Mouse (Mus musculus): ENCODE data around the gene Saa3. TPM values are rescaled to one million over a fixed set of nuclear protein-coding genes. Genes with fewer than 3 reads are reported as not detected.

Gene Saa3
- polyA plus RNA-seq, 1 experiment from 2014 or later, result 0.34 TPM

DNA sequence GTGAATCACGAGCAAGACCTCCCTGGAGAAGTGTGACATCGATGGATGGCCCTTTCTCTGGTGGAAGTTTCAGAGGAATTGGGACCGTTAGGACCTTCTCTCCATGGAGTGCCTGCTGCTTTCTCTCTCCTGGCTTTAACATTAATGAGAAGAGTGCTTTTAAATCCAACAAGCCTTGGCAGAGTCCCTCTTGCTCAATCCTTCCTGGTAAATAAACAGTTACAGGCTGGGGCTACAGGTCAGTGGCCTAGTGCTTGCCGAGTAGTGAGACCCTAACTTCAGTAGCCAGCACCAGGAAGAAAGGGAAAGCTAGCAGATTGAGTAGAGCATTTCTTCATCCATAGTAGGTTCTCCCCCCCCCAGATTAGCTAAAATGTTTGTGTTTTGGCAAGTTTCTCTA, 17.0 kb upstream of the Saa3 start, which contains the start of gene Saa4:
Gene Saa4, minus strand, starts transcription at position 146 of the 400 bp plus-strand sequence.
- no peaks in the 10 kb centered on the region for H3K27me3 ChIP-seq (ENCODE audit: control insufficient read depth, insufficient read depth, low read length)
- DNase-seq (ENCODE audit: low spot score), result no peak
- TF ChIP-seq CTCF (IDR thresholded peaks at IDR 0.05; ENCODE audit: low read depth) (no peak), EP300 (optimal IDR thresholded peaks at IDR 0.05) (no peak)
- no peaks in the 10 kb centered on the region for H3K9me3 ChIP-seq (ENCODE audit: control insufficient read depth, low read length)
- H3K4me1 ChIP-seq (replicated peaks; ENCODE audit: control insufficient read depth, insufficient read depth), result no peaks in the 10 kb centered on the region
- 78% methylated on average over 4 of the region's 4 CpGs for WGBS
- H3K4me3 ChIP-seq (ENCODE audit: low read depth, low read length), result no peak within 1 kb of the TSS
- H3K36me3 ChIP-seq (ENCODE audit: control insufficient read depth, insufficient read depth, low read length), result no peaks in the 10 kb centered on the region
- ATAC-seq (ENCODE audit: low FRiP score, low TSS enrichment), result no peak
- no peak within 1 kb of the TSS for H3K4me2 ChIP-seq (replicated peaks; ENCODE audit: low read depth)
- no peak within 1 kb of the TSS for H3K9ac ChIP-seq (ENCODE audit: low read length)
- H3K27ac ChIP-seq (replicated peaks), result no peak within 1 kb of the TSS

DNA sequence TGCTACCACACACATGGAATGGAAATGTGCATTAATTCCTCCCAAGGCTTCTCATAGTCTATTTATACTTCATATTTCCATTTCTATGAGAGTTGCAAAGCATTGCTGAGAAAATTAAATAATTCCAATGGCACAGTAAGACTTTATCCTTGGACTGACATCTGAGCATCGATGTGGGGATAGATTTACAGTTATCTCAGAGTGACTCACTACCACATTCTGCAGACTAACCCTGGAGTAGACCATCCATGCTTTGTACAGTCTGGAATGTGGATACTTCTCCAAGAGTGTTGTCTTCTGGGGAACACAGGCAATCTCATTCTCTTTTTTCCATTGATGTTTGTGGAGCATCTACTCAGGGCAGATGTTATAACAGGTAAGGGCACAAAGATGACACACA, 12.1 kb upstream of the Saa3 start:
- ATAC-seq (ENCODE audit: low FRiP score, low TSS enrichment) (no peak), DNase-seq (ENCODE audit: low spot score) (no peak)
- Histone ChIP-seq H3K4me2 (replicated peaks; ENCODE audit: low read depth) (no peak overlapping the region), H3K9ac (ENCODE audit: low read length) (no peak overlapping the region), H3K36me3 (ENCODE audit: control insufficient read depth, insufficient read depth, low read length) (no peaks in the 10 kb centered on the region), H3K4me3 (ENCODE audit: low read depth, low read length) (no peak overlapping the region), H3K27ac (replicated peaks) (no peak overlapping the region), H3K4me1 (replicated peaks; ENCODE audit: control insufficient read depth, insufficient read depth) (no peaks in the 10 kb centered on the region), H3K9me3 (ENCODE audit: control insufficient read depth, low read length) (no peaks in the 10 kb centered on the region), H3K27me3 (ENCODE audit: control insufficient read depth, insufficient read depth, low read length) (no peaks in the 10 kb centered on the region)
- no peak for TF ChIP-seq CTCF (IDR thresholded peaks at IDR 0.05; ENCODE audit: low read depth)
- no peak for TF ChIP-seq EP300 (optimal IDR thresholded peaks at IDR 0.05)
- 74% methylated on average over 1 of the region's 1 CpGs for WGBS

DNA sequence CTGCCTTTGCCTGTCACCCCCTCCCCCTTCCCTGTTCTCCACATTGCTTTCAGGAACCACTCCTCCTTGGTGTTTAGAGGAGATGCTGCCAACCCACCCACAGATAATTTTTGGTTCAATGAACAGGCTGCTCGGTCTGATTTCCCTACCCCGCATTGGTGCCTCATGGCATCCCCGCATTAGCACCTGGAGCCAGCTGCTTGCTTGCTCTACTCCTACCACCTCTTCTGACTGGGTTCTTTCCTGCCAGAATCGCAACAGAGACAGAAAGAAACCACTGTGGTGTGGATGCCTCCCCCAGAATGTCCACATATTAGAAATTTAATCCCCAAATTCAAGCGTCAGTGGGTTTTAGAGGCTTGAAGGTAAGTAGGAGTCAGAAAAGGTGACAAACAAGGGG, 8.9 kb upstream of the Saa3 start:
- DNase-seq (ENCODE audit: low spot score) (no peak), ATAC-seq (ENCODE audit: low FRiP score, low TSS enrichment) (no peak)
- no peaks in the 10 kb centered on the region for H3K9me3 ChIP-seq (ENCODE audit: control insufficient read depth, low read length)
- no peak overlapping the region for H3K4me3 ChIP-seq (ENCODE audit: low read depth, low read length)
- no peaks in the 10 kb centered on the region for H3K27me3 ChIP-seq (ENCODE audit: control insufficient read depth, insufficient read depth, low read length)
- WGBS, result 74% methylated on average over 5 of the region's 5 CpGs
- no peaks in the 10 kb centered on the region for H3K36me3 ChIP-seq (ENCODE audit: control insufficient read depth, insufficient read depth, low read length)
- TF ChIP-seq CTCF (IDR thresholded peaks at IDR 0.05; ENCODE audit: low read depth) (no peak), EP300 (optimal IDR thresholded peaks at IDR 0.05) (no peak)
- H3K27ac ChIP-seq (replicated peaks), result no peak overlapping the region
- no peak overlapping the region for H3K4me2 ChIP-seq (replicated peaks; ENCODE audit: low read depth)
- no peak overlapping the region for H3K9ac ChIP-seq (ENCODE audit: low read length)
- H3K4me1 ChIP-seq (replicated peaks; ENCODE audit: control insufficient read depth, insufficient read depth), result no peaks in the 10 kb centered on the region

DNA sequence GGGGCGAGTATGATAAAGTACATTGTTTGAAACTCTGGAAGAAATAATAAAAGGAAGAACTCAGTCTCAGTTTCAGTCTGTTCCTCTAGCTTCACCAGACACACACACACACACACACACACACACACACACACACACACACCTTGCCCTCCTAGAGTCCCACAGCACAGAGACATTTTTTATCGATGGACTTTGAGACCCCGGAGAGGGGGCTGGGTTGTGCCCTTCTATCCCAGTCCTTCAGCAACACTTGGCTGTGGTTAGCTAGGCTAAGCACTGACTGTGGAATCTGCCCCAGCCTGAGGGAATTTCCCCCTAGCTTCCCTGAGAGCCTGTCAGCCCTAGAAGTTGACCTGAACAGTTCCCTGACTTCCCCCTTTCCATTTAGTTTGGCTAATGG, 8.3 kb upstream of the Saa3 start:
- Histone ChIP-seq H3K4me1 (replicated peaks; ENCODE audit: control insufficient read depth, insufficient read depth) (no peaks in the 10 kb centered on the region), H3K27me3 (ENCODE audit: control insufficient read depth, insufficient read depth, low read length) (no peaks in the 10 kb centered on the region), H3K9ac (ENCODE audit: low read length) (no peak overlapping the region), H3K4me2 (replicated peaks; ENCODE audit: low read depth) (no peak overlapping the region), H3K36me3 (ENCODE audit: control insufficient read depth, insufficient read depth, low read length) (no peaks in the 10 kb centered on the region), H3K9me3 (ENCODE audit: control insufficient read depth, low read length) (no peaks in the 10 kb centered on the region), H3K27ac (replicated peaks) (no peak overlapping the region), H3K4me3 (ENCODE audit: low read depth, low read length) (no peak overlapping the region)
- no peak for TF ChIP-seq CTCF (IDR thresholded peaks at IDR 0.05; ENCODE audit: low read depth)
- no peak for TF ChIP-seq EP300 (optimal IDR thresholded peaks at IDR 0.05)
- 74% methylated on average over 3 of the region's 3 CpGs for WGBS
- ATAC-seq (ENCODE audit: low FRiP score, low TSS enrichment) (no peak), DNase-seq (ENCODE audit: low spot score) (no peak)

DNA sequence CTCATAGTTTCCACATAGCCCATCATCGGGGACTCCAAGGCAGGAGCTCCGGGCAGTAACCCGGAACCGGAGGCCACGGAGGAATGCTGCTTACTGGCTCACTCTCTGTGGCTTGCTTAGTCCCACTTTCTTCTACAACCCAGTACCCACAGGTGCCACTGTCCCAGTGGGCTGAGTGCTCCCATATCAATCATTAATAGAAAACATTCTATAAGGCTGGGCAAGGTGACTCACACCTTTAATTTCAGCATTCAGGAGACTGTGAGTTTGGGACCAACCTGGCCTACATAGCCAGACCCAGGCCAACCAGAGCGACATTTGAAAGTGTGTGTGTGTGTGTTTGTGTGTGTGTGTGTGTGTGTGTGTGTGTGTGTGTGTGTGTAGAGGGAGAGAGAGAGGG, 7.9 kb upstream of the Saa3 start:
- Histone ChIP-seq H3K36me3 (ENCODE audit: control insufficient read depth, insufficient read depth, low read length) (no peaks in the 10 kb centered on the region), H3K9ac (ENCODE audit: low read length) (no peak overlapping the region), H3K9me3 (ENCODE audit: control insufficient read depth, low read length) (no peaks in the 10 kb centered on the region), H3K27me3 (ENCODE audit: control insufficient read depth, insufficient read depth, low read length) (no peaks in the 10 kb centered on the region), H3K4me1 (replicated peaks; ENCODE audit: control insufficient read depth, insufficient read depth) (no peaks in the 10 kb centered on the region), H3K4me2 (replicated peaks; ENCODE audit: low read depth) (no peak overlapping the region), H3K27ac (replicated peaks) (no peak overlapping the region), H3K4me3 (ENCODE audit: low read depth, low read length) (no peak overlapping the region)
- 87% methylated on average over 6 of the region's 6 CpGs for WGBS
- ATAC-seq (ENCODE audit: low FRiP score, low TSS enrichment), result no peak
- TF ChIP-seq EP300 (optimal IDR thresholded peaks at IDR 0.05), result no peak
- no peak for TF ChIP-seq CTCF (IDR thresholded peaks at IDR 0.05; ENCODE audit: low read depth)
- no peak for DNase-seq (ENCODE audit: low spot score)

DNA sequence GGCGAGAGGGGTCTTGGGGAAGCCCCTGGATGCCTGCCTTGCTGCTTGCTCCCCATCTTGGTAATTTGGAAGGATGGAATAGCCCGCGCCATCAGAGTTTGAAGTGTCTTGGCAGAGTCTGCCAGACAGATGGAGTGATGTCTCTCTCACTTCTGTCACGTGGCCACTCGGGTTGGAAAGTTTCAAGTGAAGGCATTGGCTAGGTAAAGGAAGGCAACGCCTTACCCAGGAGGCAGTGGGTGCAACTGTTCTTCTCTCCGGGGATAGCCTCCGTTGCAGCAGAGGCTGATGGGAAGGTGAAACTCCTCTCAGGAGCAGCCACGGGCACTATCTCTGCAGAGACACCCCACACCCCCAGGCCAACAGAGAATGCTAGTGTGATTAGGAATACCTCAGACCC, 5.0 kb upstream of the Saa3 start:
- Histone ChIP-seq H3K27ac (replicated peaks) (no peak overlapping the region), H3K9ac (ENCODE audit: low read length) (no peak overlapping the region), H3K9me3 (ENCODE audit: control insufficient read depth, low read length) (no peaks in the 10 kb centered on the region), H3K4me2 (replicated peaks; ENCODE audit: low read depth) (no peak overlapping the region), H3K27me3 (ENCODE audit: control insufficient read depth, insufficient read depth, low read length) (no peaks in the 10 kb centered on the region), H3K36me3 (ENCODE audit: control insufficient read depth, insufficient read depth, low read length) (no peaks in the 10 kb centered on the region), H3K4me1 (replicated peaks; ENCODE audit: control insufficient read depth, insufficient read depth) (no peaks in the 10 kb centered on the region), H3K4me3 (ENCODE audit: low read depth, low read length) (no peak overlapping the region)
- no peak for DNase-seq (ENCODE audit: low spot score)
- no peak for TF ChIP-seq CTCF (IDR thresholded peaks at IDR 0.05; ENCODE audit: low read depth)
- no peak for TF ChIP-seq EP300 (optimal IDR thresholded peaks at IDR 0.05)
- 80% methylated on average over 9 of the region's 9 CpGs for WGBS
- ATAC-seq (ENCODE audit: low FRiP score, low TSS enrichment), result no peak
